Mouse (Mus musculus): ENCODE measurements around the gene Sdhd. TPM values are rescaled to one million over a fixed set of nuclear protein-coding genes. Genes with fewer than 3 reads are reported as not detected.
A peak's percentile ranks its signal among the peaks of the same experiment; 100 is the strongest.

Gene Sdhd
- polyA plus RNA-seq, 1 experiment from 2014 or later = 686 TPM

DNA sequence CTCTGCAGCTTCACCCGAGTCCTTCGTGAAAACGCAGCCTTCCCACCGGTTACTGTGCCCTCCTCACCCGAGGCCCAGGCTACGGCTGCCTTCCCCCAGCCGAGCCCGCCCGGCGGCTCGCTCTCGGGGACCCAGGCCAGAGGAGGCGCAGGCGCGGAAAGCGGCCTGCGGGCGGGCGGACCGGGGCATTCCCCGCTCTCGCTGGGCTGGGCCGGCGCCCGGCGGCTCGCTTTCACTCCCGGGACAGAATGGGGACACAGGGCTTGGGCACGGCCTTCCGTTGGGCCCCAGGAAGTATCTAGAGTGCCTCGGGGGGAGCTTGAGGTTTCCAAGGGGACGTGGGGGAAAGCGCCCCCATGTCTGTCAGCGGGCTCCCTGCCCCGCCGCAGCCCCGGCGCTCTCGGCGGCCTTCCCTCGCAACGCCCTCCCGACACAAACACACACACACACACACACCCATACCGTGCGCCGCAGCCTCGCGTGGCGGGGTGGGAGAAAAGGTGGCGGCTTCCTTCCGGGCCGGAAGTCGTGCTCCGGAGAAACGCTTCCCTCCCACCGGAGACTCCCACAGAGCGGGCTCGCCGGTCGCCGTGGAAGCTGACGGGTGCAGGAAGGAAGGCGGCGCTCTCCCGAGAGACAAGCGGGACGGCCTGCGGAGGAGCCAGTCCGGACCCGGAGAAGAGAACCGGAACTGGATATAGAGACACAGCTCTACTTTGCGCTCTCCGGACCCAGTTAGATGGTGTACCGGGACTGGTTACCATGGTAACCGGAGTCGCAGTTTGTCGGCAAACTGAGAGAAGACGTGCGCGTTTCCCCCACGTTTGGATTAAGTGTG is 13.4 kb upstream of the Sdhd start, which contains the start of the genes Pih1d2 and Nkapd1:
Pih1d2 (plus strand) TSS at position 556 of the 838 bp plus-strand sequence.
Nkapd1 (minus strand) TSS at position 699 of the 838 bp plus-strand sequence.
- peak within 1 kb of the TSS; percentile 65 for H3K4me2 ChIP-seq (ENCODE audit: low read depth, low read length)
- H3K9me3 ChIP-seq (ENCODE audit: control insufficient read depth, low read length) = no peaks in the 10 kb centered on the region
- peak within 1 kb of the TSS; percentile 95 for H3K9ac ChIP-seq (ENCODE audit: low read depth, low read length)
- H3K27ac ChIP-seq (ENCODE audit: low read length) = peak within 1 kb of the TSS; percentile 98
- H3K4me1 ChIP-seq (ENCODE audit: control insufficient read depth, insufficient read depth, low read length) = peaks cover 7% of the 10 kb centered on the region
- peak within 1 kb of the TSS; percentile 98 for H3K4me3 ChIP-seq (ENCODE audit: low read length)
- no peaks in the 10 kb centered on the region for H3K27me3 ChIP-seq (replicated peaks; ENCODE audit: control insufficient read depth, insufficient read depth, low read length)
- ATAC-seq = peak; percentile 95
- under 1% methylated on average over 80 of the region's 81 CpGs for WGBS
- peaks cover 3% of the 10 kb centered on the region; the same call in 1 of the 2 replicates for H3K36me3 ChIP-seq (ENCODE audit: control insufficient read depth, insufficient read depth, low read length)

DNA sequence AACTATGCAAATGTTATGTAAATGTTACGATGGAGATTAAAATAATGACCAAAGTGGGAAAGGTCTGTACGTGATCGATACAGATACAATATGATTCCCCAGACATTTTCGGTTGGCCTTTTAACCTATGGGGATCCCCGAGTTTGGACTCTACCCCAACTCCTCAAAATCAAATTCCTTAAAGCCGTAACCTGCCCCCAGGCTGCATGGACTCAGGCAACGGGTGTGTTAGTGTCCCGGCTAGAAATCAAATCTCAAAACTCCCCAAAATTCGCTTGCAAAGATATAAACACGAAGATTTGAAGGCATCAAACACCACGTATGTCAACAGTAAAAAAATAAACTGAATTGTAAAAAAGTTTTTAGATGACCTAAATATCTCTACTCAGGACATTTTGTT is 12.5 kb upstream of the Sdhd start:
- 37% methylated on average over 11 of the region's 11 CpGs for WGBS
- Histone ChIP-seq H3K9me3 (ENCODE audit: control insufficient read depth, low read length) (no peaks in the 10 kb centered on the region), H3K4me3 (ENCODE audit: low read length) (peak overlapping the region; percentile 98), H3K27ac (ENCODE audit: low read length) (no peak overlapping the region), H3K36me3 (ENCODE audit: control insufficient read depth, insufficient read depth, low read length) (peaks cover 3% of the 10 kb centered on the region; the same call in 1 of the 2 replicates), H3K4me2 (ENCODE audit: low read depth, low read length) (peak overlapping the region; percentile 65), H3K27me3 (replicated peaks; ENCODE audit: control insufficient read depth, insufficient read depth, low read length) (no peaks in the 10 kb centered on the region), H3K4me1 (ENCODE audit: control insufficient read depth, insufficient read depth, low read length) (peaks cover 7% of the 10 kb centered on the region), H3K9ac (ENCODE audit: low read depth, low read length) (peak overlapping the region; percentile 95)
- ATAC-seq = no peak

DNA sequence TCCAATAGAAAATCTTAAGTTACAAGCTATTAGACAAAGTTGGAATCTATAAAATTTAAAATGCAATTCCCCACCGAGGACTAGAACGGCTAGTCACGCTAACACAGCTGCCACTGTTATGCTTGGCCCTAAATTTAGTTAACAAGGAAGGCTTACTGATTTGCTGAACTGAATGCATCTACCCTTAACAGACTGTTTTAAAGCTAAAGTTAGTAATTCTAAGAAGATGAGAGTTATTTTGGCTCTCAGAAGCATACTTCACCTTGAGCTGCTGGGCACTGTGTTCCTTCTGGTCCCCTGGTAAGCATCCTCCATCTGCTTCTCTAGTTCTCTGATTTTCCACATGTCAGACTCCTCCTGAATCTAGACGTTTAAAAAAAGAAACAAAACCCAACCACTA is 8.5 kb upstream of the Sdhd start:
- Histone ChIP-seq H3K27me3 (replicated peaks; ENCODE audit: control insufficient read depth, insufficient read depth, low read length) (no peaks in the 10 kb centered on the region), H3K36me3 (ENCODE audit: control insufficient read depth, insufficient read depth, low read length) (peaks cover 7% of the 10 kb centered on the region; the same call in 1 of the 2 replicates), H3K4me3 (ENCODE audit: low read length) (no peak overlapping the region), H3K27ac (ENCODE audit: low read length) (no peak overlapping the region), H3K9me3 (ENCODE audit: control insufficient read depth, low read length) (no peaks in the 10 kb centered on the region), H3K4me1 (ENCODE audit: control insufficient read depth, insufficient read depth, low read length) (peaks cover 7% of the 10 kb centered on the region), H3K9ac (ENCODE audit: low read depth, low read length) (no peak overlapping the region), H3K4me2 (ENCODE audit: low read depth, low read length) (no peak overlapping the region)
- no peak for ATAC-seq
- WGBS = 90% methylated on average over 4 of the region's 4 CpGs

DNA sequence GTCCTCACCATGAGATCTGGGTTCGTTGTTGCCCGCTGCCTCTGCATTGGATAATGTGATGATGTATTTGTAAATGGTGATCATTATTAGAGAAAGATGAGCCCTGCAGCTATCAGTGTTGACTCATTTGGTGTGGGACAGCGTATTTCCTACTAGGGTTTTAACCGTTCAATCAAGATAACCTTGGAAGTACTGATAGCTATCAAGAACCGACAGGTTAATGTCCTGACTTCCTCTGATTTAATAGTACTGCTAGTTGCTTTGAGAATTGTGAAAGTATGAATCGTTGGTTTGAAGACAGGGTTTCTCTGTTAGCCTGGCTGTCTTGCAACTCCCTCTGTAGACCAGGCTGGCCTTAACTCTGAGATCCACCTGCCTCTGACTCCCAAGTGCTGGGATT is 726 bp upstream of the Sdhd start:
- Histone ChIP-seq H3K4me1 (ENCODE audit: control insufficient read depth, insufficient read depth, low read length) (peaks cover 23% of the 10 kb centered on the region), H3K4me2 (ENCODE audit: low read depth, low read length) (peak overlapping the region; percentile 62), H3K27ac (ENCODE audit: low read length) (peak overlapping the region; percentile 92), H3K4me3 (ENCODE audit: low read length) (peak overlapping the region; percentile 73), H3K9ac (ENCODE audit: low read depth, low read length) (peak overlapping the region; percentile 84), H3K36me3 (ENCODE audit: control insufficient read depth, insufficient read depth, low read length) (no peaks in the 10 kb centered on the region), H3K27me3 (replicated peaks; ENCODE audit: control insufficient read depth, insufficient read depth, low read length) (no peaks in the 10 kb centered on the region), H3K9me3 (ENCODE audit: control insufficient read depth, low read length) (no peaks in the 10 kb centered on the region)
- WGBS = 2% methylated on average over 6 of the region's 6 CpGs
- ATAC-seq = no peak

DNA sequence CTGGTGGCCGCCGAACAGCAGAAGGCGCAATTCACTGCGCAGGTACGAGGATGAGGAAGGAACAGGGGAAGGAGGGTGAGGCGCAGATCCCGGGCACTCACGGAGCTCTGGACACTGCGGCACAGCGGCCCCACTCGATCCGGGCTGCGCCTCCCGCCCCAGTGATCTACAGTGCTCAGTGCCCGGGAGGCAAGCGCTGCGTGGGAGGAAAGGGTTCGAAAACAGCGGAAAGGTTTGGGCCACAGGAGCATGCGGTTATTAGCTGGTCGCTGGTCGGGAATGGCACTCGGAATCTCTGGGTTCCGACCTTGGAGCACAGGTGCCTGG is 349 bp upstream of the Sdhd start:
- ATAC-seq = peak; percentile 81
- Histone ChIP-seq H3K4me2 (ENCODE audit: low read depth, low read length) (peak overlapping the region; percentile 62), H3K4me3 (ENCODE audit: low read length) (peak overlapping the region; percentile 73), H3K36me3 (ENCODE audit: control insufficient read depth, insufficient read depth, low read length) (0 out of 2 replicates have a peak, but pooled peaks cover 2% of the 10 kb centered on the region), H3K4me1 (ENCODE audit: control insufficient read depth, insufficient read depth, low read length) (peaks cover 23% of the 10 kb centered on the region), H3K27me3 (replicated peaks; ENCODE audit: control insufficient read depth, insufficient read depth, low read length) (no peaks in the 10 kb centered on the region), H3K9ac (ENCODE audit: low read depth, low read length) (peak overlapping the region; percentile 84), H3K27ac (ENCODE audit: low read length) (peak overlapping the region; percentile 92), H3K9me3 (ENCODE audit: control insufficient read depth, low read length) (no peaks in the 10 kb centered on the region)
- 0% methylated on average over 24 of the region's 24 CpGs for WGBS

DNA sequence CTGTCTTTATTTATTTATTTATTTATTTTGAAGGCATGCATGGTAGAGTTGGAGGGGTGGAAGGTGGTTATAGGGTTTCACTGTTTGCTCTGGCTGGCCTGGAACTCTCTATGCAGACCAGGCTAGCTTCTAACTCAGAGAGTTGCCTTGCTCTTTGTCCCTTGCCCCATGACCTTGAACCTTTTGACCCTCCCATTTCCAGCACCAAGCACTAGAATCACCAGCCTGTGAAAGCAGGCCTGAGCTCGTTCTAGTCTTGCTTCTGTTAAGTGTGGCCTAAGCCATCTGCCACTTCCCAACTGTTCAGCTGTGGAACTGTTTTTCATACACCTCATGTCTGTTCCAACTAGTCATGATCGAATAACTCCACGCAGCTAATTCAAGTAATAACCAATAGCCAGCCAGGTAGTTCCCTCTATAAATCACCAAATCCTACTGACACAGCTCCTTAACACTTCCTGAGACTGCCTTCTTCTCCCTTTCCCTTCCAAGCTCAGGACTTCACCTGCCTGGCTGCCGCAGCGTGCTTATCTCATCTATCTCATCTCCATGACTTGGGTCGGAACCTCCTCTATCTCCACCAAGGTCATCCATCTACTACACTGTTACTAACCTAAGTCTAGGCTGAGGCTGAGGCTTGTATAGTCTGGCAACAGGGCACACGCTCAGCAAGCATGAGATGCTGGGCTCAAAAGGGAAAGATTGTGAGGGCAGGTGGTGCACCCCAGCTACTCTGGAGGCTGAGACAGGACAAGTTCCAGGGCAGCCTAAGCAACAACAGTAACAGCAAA is 1.4 kb downstream of the Sdhd start:
- ATAC-seq = no peak
- no peaks in the 10 kb centered on the region for H3K27me3 ChIP-seq (replicated peaks; ENCODE audit: control insufficient read depth, insufficient read depth, low read length)
- peaks cover 23% of the 10 kb centered on the region for H3K4me1 ChIP-seq (ENCODE audit: control insufficient read depth, insufficient read depth, low read length)
- H3K27ac ChIP-seq (ENCODE audit: low read length) = 0 out of 2 replicates have a peak overlapping the region, but pooled peaks have one; percentile 4
- H3K4me3 ChIP-seq (ENCODE audit: low read length) = peak overlapping the region; percentile 73
- peaks cover 15% of the 10 kb centered on the region for H3K36me3 ChIP-seq (ENCODE audit: control insufficient read depth, insufficient read depth, low read length)
- H3K9ac ChIP-seq (ENCODE audit: low read depth, low read length) = peak overlapping the region; percentile 84
- H3K9me3 ChIP-seq (ENCODE audit: control insufficient read depth, low read length) = no peaks in the 10 kb centered on the region
- H3K4me2 ChIP-seq (ENCODE audit: low read depth, low read length) = peak overlapping the region; percentile 83
- WGBS = 76% methylated on average over 7 of the region's 7 CpGs

DNA sequence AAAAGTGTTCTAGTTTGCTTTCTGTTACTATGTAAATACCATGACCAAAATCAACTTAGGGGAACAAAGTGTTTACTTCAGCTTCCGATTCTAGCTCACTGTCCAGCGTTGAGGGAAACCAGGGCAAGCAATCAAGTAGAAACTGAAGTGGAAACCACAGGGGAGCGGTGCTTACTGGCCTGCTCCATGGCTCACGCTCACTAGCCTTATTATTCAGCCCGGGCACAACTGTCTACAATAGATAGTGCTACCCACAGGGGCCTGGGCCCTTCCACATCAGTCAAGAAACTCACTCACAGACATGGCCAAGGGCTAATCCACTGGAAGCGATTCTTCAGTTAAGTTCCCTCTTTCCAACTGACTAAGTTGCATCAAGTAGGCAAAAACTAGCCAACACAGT is 2.1 kb downstream of the Sdhd start:
- Histone ChIP-seq H3K27me3 (replicated peaks; ENCODE audit: control insufficient read depth, insufficient read depth, low read length) (no peaks in the 10 kb centered on the region), H3K4me1 (ENCODE audit: control insufficient read depth, insufficient read depth, low read length) (peaks cover 23% of the 10 kb centered on the region), H3K36me3 (ENCODE audit: control insufficient read depth, insufficient read depth, low read length) (peaks cover 21% of the 10 kb centered on the region), H3K27ac (ENCODE audit: low read length) (no peak overlapping the region), H3K9ac (ENCODE audit: low read depth, low read length) (0 out of 2 replicates have a peak overlapping the region, but pooled peaks have one; percentile 33), H3K9me3 (ENCODE audit: control insufficient read depth, low read length) (no peaks in the 10 kb centered on the region), H3K4me2 (ENCODE audit: low read depth, low read length) (peak overlapping the region; percentile 83; the same call in 1 of the 2 replicates), H3K4me3 (ENCODE audit: low read length) (no peak overlapping the region)
- no peak for ATAC-seq
- 73% methylated on average over 6 of the region's 6 CpGs for WGBS

DNA sequence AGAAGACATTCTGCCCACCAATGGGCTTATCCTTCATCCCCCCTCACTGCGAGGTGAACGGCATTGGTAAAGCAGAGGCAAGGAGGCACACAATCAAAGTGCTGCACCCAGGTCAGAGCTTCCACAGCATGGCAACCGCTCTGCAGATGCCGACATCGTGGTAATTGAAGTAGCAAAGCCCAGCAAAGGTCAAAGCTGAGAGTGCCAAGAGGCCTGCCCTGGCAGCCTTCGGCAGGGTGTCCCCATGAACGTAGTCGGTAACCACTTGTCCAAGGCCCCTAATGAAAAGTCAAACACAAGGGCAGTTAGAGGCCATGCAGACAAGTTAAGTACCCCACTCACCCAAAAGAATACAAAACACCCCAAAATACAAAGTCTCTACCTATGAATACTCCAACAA is 6.6 kb downstream of the Sdhd start:
- no peak overlapping the region for H3K4me3 ChIP-seq (ENCODE audit: low read length)
- ATAC-seq = no peak
- H3K9me3 ChIP-seq (ENCODE audit: control insufficient read depth, low read length) = no peaks in the 10 kb centered on the region
- 95% methylated on average over 8 of the region's 8 CpGs for WGBS
- peaks cover 26% of the 10 kb centered on the region for H3K36me3 ChIP-seq (ENCODE audit: control insufficient read depth, insufficient read depth, low read length)
- no peaks in the 10 kb centered on the region for H3K27me3 ChIP-seq (replicated peaks; ENCODE audit: control insufficient read depth, insufficient read depth, low read length)
- no peak overlapping the region for H3K9ac ChIP-seq (ENCODE audit: low read depth, low read length)
- no peak overlapping the region for H3K27ac ChIP-seq (ENCODE audit: low read length)
- peaks cover 9% of the 10 kb centered on the region for H3K4me1 ChIP-seq (ENCODE audit: control insufficient read depth, insufficient read depth, low read length)
- no peak overlapping the region for H3K4me2 ChIP-seq (ENCODE audit: low read depth, low read length)

DNA sequence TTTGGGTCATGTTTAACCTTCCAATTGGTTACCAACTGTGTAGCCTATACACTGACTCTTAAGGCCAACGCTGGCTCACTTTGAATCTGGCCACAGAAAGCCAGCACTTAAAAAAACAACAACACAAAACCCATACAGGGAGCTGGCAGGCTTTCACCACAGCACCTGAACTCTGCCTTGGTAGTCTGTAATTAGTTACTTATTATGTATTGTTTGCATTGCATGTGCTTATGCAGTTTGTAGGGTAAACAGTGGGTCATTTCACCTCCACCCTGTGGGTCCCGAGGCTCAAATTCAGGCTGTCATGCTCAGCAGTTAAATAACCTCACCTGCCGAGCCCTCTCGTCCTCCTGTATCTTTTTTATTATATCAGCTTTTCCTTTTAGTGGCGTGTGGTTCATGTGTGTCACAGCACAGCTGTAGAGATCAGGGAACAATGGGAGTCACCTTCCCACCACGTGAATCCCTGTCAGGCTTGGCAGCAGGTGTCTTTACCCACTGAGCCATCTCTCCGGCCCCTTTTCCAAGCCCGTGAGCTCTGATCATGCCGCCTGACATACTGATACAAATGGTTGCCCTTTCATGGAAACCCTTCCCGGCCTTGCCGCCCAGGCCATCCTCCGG is 8.7 kb downstream of the Sdhd start:
- no peak overlapping the region for H3K4me3 ChIP-seq (ENCODE audit: low read length)
- H3K27ac ChIP-seq (ENCODE audit: low read length) = peak overlapping the region; percentile 82
- H3K4me2 ChIP-seq (ENCODE audit: low read depth, low read length) = no peak overlapping the region
- ATAC-seq = peak; percentile 83
- no peak overlapping the region for H3K9ac ChIP-seq (ENCODE audit: low read depth, low read length)
- 50% methylated on average over 12 of the region's 12 CpGs for WGBS
- H3K36me3 ChIP-seq (ENCODE audit: control insufficient read depth, insufficient read depth, low read length) = peaks cover 26% of the 10 kb centered on the region
- H3K4me1 ChIP-seq (ENCODE audit: control insufficient read depth, insufficient read depth, low read length) = peaks cover 3% of the 10 kb centered on the region; the same call in 1 of the 2 replicates
- H3K27me3 ChIP-seq (replicated peaks; ENCODE audit: control insufficient read depth, insufficient read depth, low read length) = no peaks in the 10 kb centered on the region
- H3K9me3 ChIP-seq (ENCODE audit: control insufficient read depth, low read length) = no peaks in the 10 kb centered on the region
